Mouse (Mus musculus): ENCODE measurements around the gene Olfr1006. TPM values are rescaled to one million over a fixed set of nuclear protein-coding genes. Genes with fewer than 3 reads are reported as not detected.

Olfr1006 gene
- polyA plus RNA-seq (2017; shearing (Covaris generic)), result not detected

GRCm38 (mm10) chr2:85678667-85679066 lies at the start of gene Olfr1006:
Gene Olfr1006 (minus strand): TSS chr2:85678767.

DNA sequence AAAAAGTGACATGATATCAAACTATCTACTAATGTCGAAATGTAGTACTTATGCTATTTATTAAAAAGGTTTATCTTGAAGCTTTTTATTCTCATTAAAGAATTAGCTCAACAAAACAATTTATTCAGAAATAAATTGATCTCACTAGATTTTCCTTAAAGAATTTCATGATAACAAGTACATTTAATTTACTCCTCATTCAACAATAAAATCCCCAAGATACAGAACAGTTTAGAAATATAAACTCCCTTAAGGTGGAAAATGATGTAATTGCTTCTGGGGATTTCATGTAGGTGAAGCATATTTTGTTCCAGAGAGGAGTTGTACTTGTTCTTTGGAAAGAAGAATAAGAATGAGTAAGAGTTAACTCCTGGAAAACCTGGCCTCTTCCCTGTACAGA lies 36.6 kb upstream of the Olfr1006 start, which contains the start of gene Olfr1009:
TSS of gene Olfr1009 (plus strand) at position 301 of the 400 bp plus-strand sequence.

GRCm38 (mm10) chr2:85689131-85689530 lies 10.6 kb upstream of the Olfr1006 start, which contains the start of gene Olfr1008:
Gene Olfr1008 (plus strand): TSS chr2:85689431.

DNA sequence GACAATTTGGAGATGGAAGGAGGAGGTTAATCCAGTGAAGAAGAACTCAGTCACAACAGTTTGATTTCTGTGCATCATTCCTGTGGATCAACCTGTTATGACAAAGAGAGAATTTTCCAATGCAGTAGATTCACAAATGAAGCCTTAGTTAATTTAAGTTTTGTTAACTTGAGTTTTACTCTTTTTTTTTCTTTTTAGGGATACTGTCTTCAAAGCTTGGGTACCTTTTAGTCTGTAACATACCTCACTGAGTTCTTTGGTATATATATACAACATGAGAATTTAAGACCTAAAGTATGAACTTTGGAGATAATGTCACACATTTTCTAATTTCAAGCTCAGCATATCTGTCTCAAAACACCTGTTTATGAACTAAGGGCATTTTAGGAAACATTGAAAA lies 14.2 kb downstream of the Olfr1006 start, which contains the start of gene Olfr154:
TSS of gene Olfr154 (minus strand) at position 101 of the 400 bp plus-strand sequence.

DNA sequence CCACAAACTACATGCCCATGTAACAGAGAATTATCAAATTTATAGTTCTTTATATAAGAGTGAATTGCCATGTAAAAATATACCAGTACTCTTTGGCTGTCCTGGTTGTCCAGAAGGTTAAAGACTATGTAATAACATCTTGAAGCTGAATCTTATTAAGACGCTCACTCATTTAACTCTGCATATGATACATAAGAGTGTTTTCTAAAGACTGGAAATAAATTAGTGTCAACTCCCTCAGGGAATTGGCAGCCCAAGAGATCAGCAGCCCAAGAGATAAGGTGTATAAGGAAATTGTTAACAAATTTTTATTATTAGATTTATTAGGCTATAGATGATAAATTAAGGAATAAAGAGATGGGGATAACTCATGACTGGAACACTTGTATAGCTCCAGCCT lies 28.0 kb downstream of the Olfr1006 start, which contains the start of gene Olfr1002:
TSS of gene Olfr1002 (minus strand) at position 101 of the 400 bp plus-strand sequence.

Other genes starting within 250 kb of the Olfr1006 start
- not detected for gene Olfr994, start 242.3 kb downstream of the Olfr1006 start, polyA plus RNA-seq (2017; shearing (Covaris generic))
- gene Olfr995, start 235.1 kb downstream of the Olfr1006 start, polyA plus RNA-seq (2017; shearing (Covaris generic)), result not detected
- not detected for gene 4833423E24Rik, start 159.7 kb downstream of the Olfr1006 start, polyA plus RNA-seq (2017; shearing (Covaris generic))
- not detected for gene Olfr996, start 99.6 kb downstream of the Olfr1006 start, polyA plus RNA-seq (2017; shearing (Covaris generic))
- gene Olfr998, start 89.8 kb downstream of the Olfr1006 start, polyA plus RNA-seq (2017; shearing (Covaris generic)), result not detected
- gene Olfr1000, start 66.9 kb downstream of the Olfr1006 start, polyA plus RNA-seq (2017; shearing (Covaris generic)), result not detected
- gene Olfr1002, start 28.1 kb downstream of the Olfr1006 start, polyA plus RNA-seq (2017; shearing (Covaris generic)), result not detected
- not detected for gene Olfr154, start 14.3 kb downstream of the Olfr1006 start, polyA plus RNA-seq (2017; shearing (Covaris generic))
- not detected for gene Olfr1008, start 10.7 kb upstream of the Olfr1006 start, polyA plus RNA-seq (2017; shearing (Covaris generic))
- gene Olfr1009, start 36.7 kb upstream of the Olfr1006 start, polyA plus RNA-seq (2017; shearing (Covaris generic)), result not detected
- not detected for gene Olfr1012, start 84.0 kb upstream of the Olfr1006 start, polyA plus RNA-seq (2017; shearing (Covaris generic))
- gene Olfr1013, start 88.3 kb upstream of the Olfr1006 start, polyA plus RNA-seq (2017; shearing (Covaris generic)), result not detected
- 0.07 TPM for gene Olfr1014, start 93.9 kb upstream of the Olfr1006 start, polyA plus RNA-seq (2017; shearing (Covaris generic))
- gene Olfr1015, start 103.2 kb upstream of the Olfr1006 start, polyA plus RNA-seq (2017; shearing (Covaris generic)), result not detected
- 0.32 TPM for gene Olfr1016, start 123.8 kb upstream of the Olfr1006 start, polyA plus RNA-seq (2017; shearing (Covaris generic))
- gene Olfr1018, start 139.7 kb upstream of the Olfr1006 start, polyA plus RNA-seq (2017; shearing (Covaris generic)), result not detected
- gene Olfr1019, start 166.7 kb upstream of the Olfr1006 start, polyA plus RNA-seq (2017; shearing (Covaris generic)), result not detected
- gene Olfr1020, start 168.3 kb upstream of the Olfr1006 start, polyA plus RNA-seq (2017; shearing (Covaris generic)), result not detected
- gene Olfr1022, start 189.8 kb upstream of the Olfr1006 start, polyA plus RNA-seq (2017; shearing (Covaris generic)), result not detected
- not detected for gene Olfr1023, start 206.9 kb upstream of the Olfr1006 start, polyA plus RNA-seq (2017; shearing (Covaris generic))
- gene Olfr1024, start 226.3 kb upstream of the Olfr1006 start, polyA plus RNA-seq (2017; shearing (Covaris generic)), result not detected
- not detected for gene Olfr1025-ps1, start 236.4 kb upstream of the Olfr1006 start, polyA plus RNA-seq (2017; shearing (Covaris generic))
- not detected for gene Olfr1026, start 242.8 kb upstream of the Olfr1006 start, polyA plus RNA-seq (2017; shearing (Covaris generic))